Mouse (Mus musculus) bone marrow, adult 2 months (tissue): ENCODE data around the gene Prkrip1. TPM values are rescaled to one million over a fixed set of nuclear protein-coding genes. Genes with fewer than 3 reads are reported as not detected.

Source experiments
- H3K27ac ChIP-seq: fragments of 200-500 bp; 2 replicates; pipeline ENCODE4 v1.5.1; 2012; ENCODE audit warnings: low read depth, mild to moderate bottlenecking, control low read depth, inconsistent platforms, low read length; ENCODE audit not compliant: control insufficient read depth, poor library complexity, insufficient read depth
- H3K4me1 ChIP-seq: fragments of 200-500 bp; 2 replicates; pipeline ENCODE4 v1.6.1; 2011; ENCODE audit warnings: low read length; ENCODE audit not compliant: control insufficient read depth, insufficient read depth
- H3K4me3 ChIP-seq: fragments of 200-500 bp; replicated peaks from 2 replicates; pipeline ENCODE3; 2011; ENCODE audit warnings: mild to moderate bottlenecking, low read depth, low read length, control low read depth; ENCODE audit not compliant: control insufficient read depth
- CTCF ChIP-seq: fragments of 200-500 bp; IDR thresholded peaks from 2 replicates; pipeline ENCODE4 v1.5.1; 2011; ENCODE audit warnings: low read length, control low read depth; ENCODE audit not compliant: control insufficient read depth, insufficient read depth
- POLR2A ChIP-seq: fragments of 200-500 bp; IDR thresholded peaks from 2 replicates; pipeline ENCODE4 v1.6.1; 2011; ENCODE audit warnings: low read depth, mild to moderate bottlenecking, control low read depth, low read length, borderline replicate concordance; ENCODE audit not compliant: control insufficient read depth
- WGBS: fragments of 180-500 bp; shearing (Covaris S2); methylation state at CpG from one replicate; pipeline ENCODE4 v1.1.7; 2018; 5-methylcytosine and 5-hydroxymethylcytosine counted together
- polyA plus RNA-seq: library from polyadenylated mRNA; stranded (reverse); fragments of >200 nt; gene quantifications from 2 replicates; pipeline ENCODE4 v1.2.4, GENCODE M21; 2011; ENCODE audit warnings: low replicate concordance; ENCODE audit not compliant: missing spikeins, insufficient read depth, insufficient read length

Gene Prkrip1
- 40.9 and 47.7 TPM in 2 replicates for polyA plus RNA-seq

GRCm38 (mm10) chr5:136198474-136199391, at the start of gene Prkrip1:
Prkrip1 (minus strand) TSS chr5:136198963.
- peak within 1 kb of the TSS; percentile 82 for H3K4me3 ChIP-seq
- TF ChIP-seq CTCF (no peak), POLR2A (peak; percentile 63; the same call in 1 of the 2 replicates)
- peak within 1 kb of the TSS; percentile 67 for H3K27ac ChIP-seq
- 0% methylated on average over 62 of the region's 62 CpGs for WGBS
- H3K4me1 ChIP-seq = peaks cover 1% of the 10 kb centered on the region; the same call in 1 of the 2 replicates

GRCm38 (mm10) chr5:136248441-136248840, 49.7 kb upstream of the Prkrip1 start:
- peak overlapping the region; percentile 3; the same call in 1 of the 2 replicates for H3K27ac ChIP-seq
- WGBS = 42% methylated on average over 6 of the region's 6 CpGs
- peaks cover 6% of the 10 kb centered on the region; the same call in 1 of the 2 replicates for H3K4me1 ChIP-seq
- no peak overlapping the region for H3K4me3 ChIP-seq
- no peak for TF ChIP-seq POLR2A
- TF ChIP-seq CTCF = no peak

GRCm38 (mm10) chr5:136246452-136246838, 47.7 kb upstream of the Prkrip1 start, which contains the start of gene Sh2b2:
Sh2b2 (minus strand) TSS chr5:136246556.
- Histone ChIP-seq H3K4me3 (peak within 1 kb of the TSS; percentile 62), H3K4me1 (peaks cover 6% of the 10 kb centered on the region; the same call in 1 of the 2 replicates), H3K27ac (peak within 1 kb of the TSS; percentile 91)
- 10% methylated on average over 2 of the region's 2 CpGs for WGBS
- TF ChIP-seq POLR2A (no peak), CTCF (no peak)

- H3K4me3 ChIP-seq = peak overlapping the region; percentile 62
- WGBS = 44% methylated on average over 15 of the region's 15 CpGs
- TF ChIP-seq CTCF = no peak
- no peak for TF ChIP-seq POLR2A
- peaks cover 6% of the 10 kb centered on the region; the same call in 1 of the 2 replicates for H3K4me1 ChIP-seq
- peak overlapping the region; percentile 91 for H3K27ac ChIP-seq
Observed at GRCm38 (mm10) chr5:136245541-136246451, 47.0 kb upstream of the Prkrip1 start.

- Histone ChIP-seq H3K4me1 (peaks cover 6% of the 10 kb centered on the region; the same call in 1 of the 2 replicates), H3K4me3 (peak overlapping the region; percentile 79), H3K27ac (peak overlapping the region; percentile 91)
- 2% methylated on average over 56 of the region's 57 CpGs for WGBS
- TF ChIP-seq CTCF (no peak), POLR2A (peak; percentile 24; the same call in 1 of the 2 replicates)
Observed at GRCm38 (mm10) chr5:136244762-136245540, 46.2 kb upstream of the Prkrip1 start.

- Histone ChIP-seq H3K4me3 (peak overlapping the region; percentile 79), H3K4me1 (peaks cover 6% of the 10 kb centered on the region; the same call in 1 of the 2 replicates), H3K27ac (peak overlapping the region; percentile 63)
- whole genome bisulfite sequencing = under 1% methylated on average over 67 of the region's 67 CpGs
- TF ChIP-seq CTCF (no peak), POLR2A (no peak)
Observed at GRCm38 (mm10) chr5:136243851-136244761, 45.3 kb upstream of the Prkrip1 start.
